Mouse (Mus musculus): ENCODE results near the gene Zscan4f. TPM values are rescaled to one million over a fixed set of nuclear protein-coding genes. Genes with fewer than 3 reads are reported as not detected.

Gene Zscan4f
- polyA plus RNA-seq (2012; rRNA removed): not detected in 2 replicates

GRCm38 (mm10) chr7:11397615-11398014 lies at the start of gene Zscan4f:
Zscan4f (plus strand) TSS chr7:11397915.

Other genes with a start within 250 kb of the Zscan4f start
- gene Zscan4d, start 231.8 kb upstream of the Zscan4f start, polyA plus RNA-seq (2012; rRNA removed): not detected in 2 replicates
- not detected in 2 replicates for gene Zscan4e, start 87.2 kb upstream of the Zscan4f start, polyA plus RNA-seq (2012; rRNA removed)
- not detected in 2 replicates for gene Zscan4-ps2, start 116.4 kb downstream of the Zscan4f start, polyA plus RNA-seq (2012; rRNA removed)
- gene Zscan4-ps3, start 211.4 kb downstream of the Zscan4f start, polyA plus RNA-seq (2012; rRNA removed): not detected in 2 replicates